Mouse (Mus musculus): ENCODE measurements at regions not wholly inside any gene's neighbourhood (a gene's known extent, or its start where the extent isn't known, plus 50 kb on each side); places are given as distances from the start of the nearest gene placed in this dataset.

DNA sequence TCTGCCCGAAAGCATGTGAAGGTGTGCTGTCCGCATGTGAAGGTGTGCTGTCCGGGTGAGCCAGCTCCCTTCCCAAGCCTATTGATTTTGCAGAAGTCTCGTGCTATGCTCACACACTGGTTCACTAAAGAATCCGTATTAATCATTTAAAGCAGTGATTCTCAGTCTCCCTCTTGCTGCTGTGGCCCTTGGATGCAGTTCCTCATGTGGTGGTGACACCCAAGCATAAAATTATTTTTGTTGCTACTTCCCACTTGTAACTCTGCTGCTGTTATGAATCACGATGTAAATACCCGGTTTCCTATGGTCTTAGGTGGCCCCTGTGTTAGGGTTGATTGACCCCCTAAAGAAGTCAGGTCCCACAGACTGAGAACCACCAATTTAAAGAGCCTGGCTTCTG lies 55.7 kb upstream of the Emb start:
- 68% methylated on average over 7 of the region's 7 CpGs for WGBS (ENCODE audit: insufficient replicate concordance)
- H3K4me3 ChIP-seq (ENCODE audit: low read depth, low read length) = no peak overlapping the region
- DNase-seq (no peak), ATAC-seq (no peak)
- H3K9me3 ChIP-seq (ENCODE audit: low read length) = no peaks in the 10 kb centered on the region
- TF ChIP-seq EP300 (IDR thresholded peaks at IDR 0.05; ENCODE audit: low read depth) (no peak), CTCF (IDR thresholded peaks at IDR 0.05; ENCODE audit: low read depth) (no peak)
- H3K9ac ChIP-seq (replicated peaks) = no peak overlapping the region
- H3K27me3 ChIP-seq (ENCODE audit: insufficient read depth, low read length) = no peaks in the 10 kb centered on the region
- H3K4me1 ChIP-seq (ENCODE audit: insufficient read depth) = no peaks in the 10 kb centered on the region
- H3K4me2 ChIP-seq (ENCODE audit: low read depth, low read length) = no peak overlapping the region
- H3K36me3 ChIP-seq (replicated peaks; ENCODE audit: insufficient read depth, low read length) = no peaks in the 10 kb centered on the region
- H3K27ac ChIP-seq (ENCODE audit: low read depth) = no peak overlapping the region

DNA sequence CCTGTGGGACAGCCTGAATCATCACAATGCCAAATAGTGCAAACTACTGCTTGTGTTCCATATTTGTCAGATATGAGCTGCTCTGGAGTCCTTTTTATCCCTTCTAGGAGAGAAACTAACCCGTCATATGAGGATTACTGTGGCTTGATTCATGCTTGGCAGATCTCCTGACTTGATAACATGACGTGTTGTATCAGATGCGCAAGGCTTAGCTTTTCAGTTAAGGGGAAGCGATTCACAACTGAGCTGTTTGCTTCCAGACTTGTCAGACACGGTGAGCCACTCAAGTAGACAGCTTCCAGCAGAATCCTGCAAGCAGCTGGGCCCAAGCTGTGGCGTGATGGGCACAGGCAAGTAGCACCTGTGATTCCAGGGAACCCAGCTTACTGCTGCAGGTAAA lies 64.5 kb upstream of the Emb start:
- no peak overlapping the region for H3K4me2 ChIP-seq (ENCODE audit: low read depth, low read length)
- H3K27ac ChIP-seq (ENCODE audit: low read depth) = no peak overlapping the region
- ATAC-seq (no peak), DNase-seq (no peak)
- WGBS (ENCODE audit: insufficient replicate concordance) = 65% methylated on average over 6 of the region's 6 CpGs
- H3K36me3 ChIP-seq (replicated peaks; ENCODE audit: insufficient read depth, low read length) = no peaks in the 10 kb centered on the region
- no peak overlapping the region for H3K4me3 ChIP-seq (ENCODE audit: low read depth, low read length)
- H3K9me3 ChIP-seq (ENCODE audit: low read length) = no peaks in the 10 kb centered on the region
- TF ChIP-seq EP300 (IDR thresholded peaks at IDR 0.05; ENCODE audit: low read depth) (no peak), CTCF (IDR thresholded peaks at IDR 0.05; ENCODE audit: low read depth) (no peak)
- no peaks in the 10 kb centered on the region for H3K4me1 ChIP-seq (ENCODE audit: insufficient read depth)
- no peaks in the 10 kb centered on the region for H3K27me3 ChIP-seq (ENCODE audit: insufficient read depth, low read length)
- no peak overlapping the region for H3K9ac ChIP-seq (replicated peaks)

DNA sequence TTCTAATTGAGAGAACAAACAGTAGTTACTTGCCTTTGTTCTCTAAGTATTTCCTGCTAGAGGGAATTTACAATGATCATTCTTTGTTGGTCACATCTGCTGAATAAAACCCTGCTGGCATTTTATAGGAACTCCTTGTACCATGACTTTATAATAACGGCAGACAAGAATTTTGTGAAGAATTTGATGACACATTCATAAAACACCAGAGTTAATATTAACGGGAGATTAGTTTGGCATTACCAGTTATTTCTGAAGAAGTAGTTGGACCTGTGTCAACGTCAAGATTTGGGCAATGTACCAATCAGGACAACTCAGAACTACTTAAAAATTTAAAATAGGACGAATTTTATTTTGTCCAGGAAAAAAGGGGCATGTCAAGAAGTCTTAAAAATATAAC lies 65.1 kb upstream of the Emb start:
- Histone ChIP-seq H3K4me2 (ENCODE audit: low read depth, low read length) (no peak overlapping the region), H3K4me1 (ENCODE audit: insufficient read depth) (no peaks in the 10 kb centered on the region), H3K9ac (replicated peaks) (no peak overlapping the region), H3K27ac (ENCODE audit: low read depth) (no peak overlapping the region), H3K9me3 (ENCODE audit: low read length) (no peaks in the 10 kb centered on the region), H3K27me3 (ENCODE audit: insufficient read depth, low read length) (no peaks in the 10 kb centered on the region), H3K36me3 (replicated peaks; ENCODE audit: insufficient read depth, low read length) (no peaks in the 10 kb centered on the region), H3K4me3 (ENCODE audit: low read depth, low read length) (no peak overlapping the region)
- 75% methylated on average over 4 of the region's 4 CpGs for WGBS (ENCODE audit: insufficient replicate concordance)
- DNase-seq (no peak), ATAC-seq (no peak)
- TF ChIP-seq CTCF (IDR thresholded peaks at IDR 0.05; ENCODE audit: low read depth) = no peak
- no peak for TF ChIP-seq EP300 (IDR thresholded peaks at IDR 0.05; ENCODE audit: low read depth)

DNA sequence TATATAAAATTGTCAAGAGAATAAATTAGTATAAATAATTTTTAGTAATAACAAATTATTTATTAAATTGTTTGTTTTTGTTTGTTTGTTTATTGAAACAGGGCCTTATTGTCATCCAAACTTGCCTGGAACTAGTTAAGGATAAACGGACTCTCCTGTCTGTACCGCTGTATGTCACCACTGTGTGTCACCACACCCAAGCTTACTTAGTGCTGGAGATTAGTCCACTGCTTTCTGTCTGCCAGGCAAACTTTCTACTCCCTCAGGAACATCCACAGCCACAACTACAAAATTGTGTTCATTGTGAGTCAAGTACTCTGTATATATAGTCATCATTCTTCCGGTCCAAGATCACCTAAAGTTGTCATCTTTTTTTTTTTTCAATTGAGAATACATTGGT lies 74.0 kb upstream of the Emb start:
- DNase-seq = no peak

DNA sequence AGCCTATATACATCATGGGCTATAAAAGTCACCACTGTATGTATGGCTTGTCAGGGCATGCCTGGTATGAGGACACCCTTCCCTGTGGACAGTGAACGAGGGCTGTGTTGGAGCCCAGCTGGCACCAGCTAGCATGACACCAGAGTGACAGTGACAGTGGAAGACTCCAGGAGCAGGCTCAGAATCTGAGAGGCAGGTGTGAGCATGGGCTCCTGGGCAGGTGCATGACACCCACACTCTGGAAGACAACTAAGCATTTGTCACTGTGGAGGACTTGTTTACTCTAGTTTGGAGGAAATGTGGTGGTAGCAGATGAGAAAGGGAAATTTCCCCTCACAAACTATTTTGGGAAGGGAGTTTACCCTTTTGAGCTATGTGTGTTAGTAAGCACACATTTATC lies 76.2 kb upstream of the Emb start:
- H3K27me3 ChIP-seq (ENCODE audit: insufficient read depth, low read length) = no peaks in the 10 kb centered on the region
- no peaks in the 10 kb centered on the region for H3K4me1 ChIP-seq (ENCODE audit: insufficient read depth)
- H3K4me3 ChIP-seq (ENCODE audit: low read depth, low read length) = no peak overlapping the region
- H3K27ac ChIP-seq (ENCODE audit: low read depth) = no peak overlapping the region
- H3K9me3 ChIP-seq (ENCODE audit: low read length) = no peaks in the 10 kb centered on the region
- ATAC-seq (no peak), DNase-seq (no peak)
- H3K36me3 ChIP-seq (replicated peaks; ENCODE audit: insufficient read depth, low read length) = no peaks in the 10 kb centered on the region
- WGBS (ENCODE audit: insufficient replicate concordance) = 63% methylated on average over 1 of the region's 1 CpGs
- no peak for TF ChIP-seq EP300 (IDR thresholded peaks at IDR 0.05; ENCODE audit: low read depth)
- TF ChIP-seq CTCF (IDR thresholded peaks at IDR 0.05; ENCODE audit: low read depth) = no peak
- H3K4me2 ChIP-seq (ENCODE audit: low read depth, low read length) = no peak overlapping the region
- H3K9ac ChIP-seq (replicated peaks) = no peak overlapping the region

More for the DNA sequence above, 74.0 kb upstream of the Emb start:
- Histone ChIP-seq H3K9ac (replicated peaks) (no peak overlapping the region), H3K4me3 (ENCODE audit: low read depth, low read length) (no peak overlapping the region), H3K9me3 (ENCODE audit: low read length) (no peaks in the 10 kb centered on the region), H3K36me3 (replicated peaks; ENCODE audit: insufficient read depth, low read length) (no peaks in the 10 kb centered on the region), H3K27ac (ENCODE audit: low read depth) (no peak overlapping the region), H3K4me1 (ENCODE audit: insufficient read depth) (no peaks in the 10 kb centered on the region), H3K27me3 (ENCODE audit: insufficient read depth, low read length) (no peaks in the 10 kb centered on the region), H3K4me2 (ENCODE audit: low read depth, low read length) (no peak overlapping the region)
- TF ChIP-seq EP300 (IDR thresholded peaks at IDR 0.05; ENCODE audit: low read depth) = no peak
- TF ChIP-seq CTCF (IDR thresholded peaks at IDR 0.05; ENCODE audit: low read depth) = peak; percentile 27; the same call in 1 of the 2 replicates
- ATAC-seq = no peak
- WGBS (ENCODE audit: insufficient replicate concordance) = 71% methylated on average over 3 of the region's 3 CpGs

DNA sequence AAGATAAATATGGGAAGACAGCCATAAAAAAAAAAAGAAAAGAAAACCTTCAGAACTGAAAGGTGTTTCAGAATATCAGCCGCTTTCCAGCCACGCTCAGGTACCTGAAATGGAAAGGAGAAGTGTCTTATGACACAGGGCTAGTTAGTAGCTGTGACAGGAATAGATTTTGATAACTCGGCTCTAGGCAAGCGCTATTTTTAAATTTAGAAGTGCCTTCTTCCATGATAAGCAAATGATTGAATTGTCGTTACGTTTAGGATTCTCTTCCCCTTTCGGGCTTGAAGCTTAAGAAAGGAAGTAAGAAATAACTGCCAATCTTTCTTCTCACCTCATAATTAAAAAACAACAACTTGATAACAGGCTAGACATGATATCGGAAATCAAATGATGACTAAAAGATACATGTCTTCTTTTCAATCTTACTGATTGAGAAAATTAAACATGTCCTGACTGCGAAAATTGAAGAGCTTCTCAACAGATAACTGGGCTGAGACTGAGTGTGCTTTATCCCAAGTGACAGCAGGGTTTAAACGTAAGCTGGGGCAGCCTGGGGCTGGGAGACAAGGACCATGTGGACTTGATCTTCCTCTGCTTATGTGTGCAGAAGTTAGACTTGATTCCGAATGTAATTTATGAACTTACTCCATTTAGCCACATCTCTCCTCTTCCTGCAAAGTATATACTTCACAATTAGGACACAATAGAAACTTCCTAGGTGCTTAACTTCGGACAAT lies 80.4 kb upstream of the Emb start:
- Histone ChIP-seq H3K4me2 (ENCODE audit: low read depth, low read length) (no peak overlapping the region), H3K9ac (replicated peaks) (no peak overlapping the region), H3K9me3 (ENCODE audit: low read length) (no peaks in the 10 kb centered on the region), H3K27me3 (ENCODE audit: insufficient read depth, low read length) (no peaks in the 10 kb centered on the region), H3K4me3 (ENCODE audit: low read depth, low read length) (no peak overlapping the region), H3K36me3 (replicated peaks; ENCODE audit: insufficient read depth, low read length) (no peaks in the 10 kb centered on the region), H3K4me1 (ENCODE audit: insufficient read depth) (no peaks in the 10 kb centered on the region), H3K27ac (ENCODE audit: low read depth) (no peak overlapping the region)
- TF ChIP-seq CTCF (IDR thresholded peaks at IDR 0.05; ENCODE audit: low read depth) = no peak
- no peak for TF ChIP-seq EP300 (IDR thresholded peaks at IDR 0.05; ENCODE audit: low read depth)
- DNase-seq = no peak
- 36% methylated on average over 12 of the region's 12 CpGs for WGBS (ENCODE audit: insufficient replicate concordance)
- ATAC-seq = no peak
